Mouse (Mus musculus): ENCODE measurements around the gene Rhog. TPM values are rescaled to one million over a fixed set of nuclear protein-coding genes. Genes with fewer than 3 reads are reported as not detected.

The Rhog gene
- polyA plus RNA-seq, 1 experiment from 2014 or later: 59.6 TPM

DNA sequence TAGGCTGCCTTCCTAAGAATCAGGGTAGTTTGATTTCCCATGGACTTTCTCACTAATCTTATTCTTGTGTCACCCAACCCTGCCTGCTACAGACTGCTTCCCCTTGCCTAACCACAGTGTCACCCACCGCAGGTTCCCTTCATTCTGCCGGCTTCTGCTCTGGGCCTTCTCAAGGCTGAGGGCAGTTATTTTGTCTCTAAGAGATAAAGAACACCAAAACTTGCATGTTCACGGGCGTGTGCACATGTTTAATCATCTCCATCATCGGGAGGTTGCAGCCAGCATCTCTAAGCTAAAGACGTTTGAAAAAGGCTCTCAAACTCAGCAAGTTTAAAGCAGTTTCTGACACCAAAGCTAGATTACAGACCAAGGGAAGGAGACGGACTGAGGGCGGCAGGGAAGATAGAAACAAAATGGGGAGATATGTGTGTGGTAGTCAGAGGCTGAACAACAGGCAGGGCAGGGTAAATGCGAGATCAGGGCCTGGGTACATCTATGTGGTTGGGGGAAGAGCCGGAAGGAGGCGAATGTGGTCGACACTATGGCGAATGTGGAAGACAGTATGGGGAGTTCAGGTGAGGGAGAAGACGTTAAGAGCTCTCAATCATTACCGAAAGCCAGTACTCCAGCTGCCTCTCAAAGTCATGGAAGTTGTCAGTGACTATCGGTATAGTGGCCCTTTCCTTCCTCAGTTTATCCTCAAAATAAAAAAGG is 7.0 kb downstream of the Rhog start:
- 10% methylated on average over 16 of the region's 16 CpGs for WGBS

DNA sequence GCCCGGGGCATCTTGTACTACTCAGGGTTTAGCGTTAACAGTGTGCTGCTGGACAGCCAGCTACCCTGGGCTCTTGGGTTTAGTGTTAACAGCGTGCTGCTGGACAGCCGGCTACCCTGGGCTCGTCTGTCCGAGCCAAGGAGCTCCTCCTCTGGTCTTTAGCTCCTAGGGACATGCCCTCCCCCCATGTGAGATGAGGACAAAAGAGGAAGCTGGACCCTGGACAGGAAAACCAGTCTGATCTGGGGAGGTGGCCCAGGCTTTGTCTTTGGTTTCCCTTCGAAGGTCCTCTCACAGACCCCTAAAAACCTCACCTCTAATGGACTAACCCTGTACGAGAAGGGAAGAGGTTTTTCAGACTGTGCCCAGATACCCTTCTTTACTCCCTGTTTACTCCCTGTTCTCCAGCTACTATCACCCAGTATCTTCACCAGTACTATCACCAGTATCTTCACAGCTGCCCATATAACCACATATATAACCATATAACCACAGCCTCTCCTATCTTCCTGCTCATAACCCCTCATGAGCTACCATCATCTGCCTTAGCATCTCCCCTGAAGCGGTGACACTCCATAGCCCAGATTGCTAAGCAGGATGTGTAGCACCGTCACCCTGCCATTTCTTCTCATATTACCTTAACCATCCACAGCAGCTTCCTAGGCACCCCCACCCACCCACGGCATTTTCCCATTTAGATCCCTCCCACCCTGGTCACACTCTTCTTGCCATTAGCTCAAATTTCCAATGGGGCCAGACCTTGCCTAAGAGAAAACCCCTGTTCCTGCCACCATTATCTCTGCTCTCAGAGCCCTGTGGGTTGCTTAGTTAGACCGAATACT is 8.7 kb downstream of the Rhog start:
- H3K4me1 ChIP-seq (ENCODE audit: control insufficient read depth, insufficient read depth, low read length): peaks cover 73% of the 10 kb centered on the region
- H3K27ac ChIP-seq (ENCODE audit: low read length): peak overlapping the region; percentile 36; the same call in 1 of the 2 replicates
- WGBS: 50% methylated on average over 12 of the region's 12 CpGs
- no peak for ATAC-seq (replicated peaks; ENCODE audit: extremely low read depth, insufficient read depth, low FRiP score)
- no peaks in the 10 kb centered on the region for H3K9me3 ChIP-seq (replicated peaks; ENCODE audit: control insufficient read depth, low read length)
- H3K9ac ChIP-seq (ENCODE audit: low read length): peak overlapping the region; percentile 38; the same call in 1 of the 2 replicates
- peak overlapping the region; percentile 94 for H3K4me3 ChIP-seq (ENCODE audit: low read length)
- peak overlapping the region; percentile 84 for H3K4me2 ChIP-seq (ENCODE audit: low read depth, low read length)
- no peaks in the 10 kb centered on the region for H3K27me3 ChIP-seq (ENCODE audit: control insufficient read depth, insufficient read depth, low read length)
- H3K36me3 ChIP-seq (ENCODE audit: control insufficient read depth, insufficient read depth): no peaks in the 10 kb centered on the region; the same call in 1 of the 2 replicates

More for the DNA sequence above, 7.0 kb downstream of the Rhog start:
- Histone ChIP-seq H3K27me3 (ENCODE audit: control insufficient read depth, insufficient read depth, low read length) (no peaks in the 10 kb centered on the region), H3K4me2 (ENCODE audit: low read depth, low read length) (peak overlapping the region; percentile 84), H3K27ac (ENCODE audit: low read length) (peak overlapping the region; percentile 91), H3K36me3 (ENCODE audit: control insufficient read depth, insufficient read depth) (no peaks in the 10 kb centered on the region), H3K9ac (ENCODE audit: low read length) (peak overlapping the region; percentile 99), H3K4me1 (ENCODE audit: control insufficient read depth, insufficient read depth, low read length) (peaks cover 58% of the 10 kb centered on the region), H3K4me3 (ENCODE audit: low read length) (peak overlapping the region; percentile 94), H3K9me3 (replicated peaks; ENCODE audit: control insufficient read depth, low read length) (no peaks in the 10 kb centered on the region)
- no peak for ATAC-seq (replicated peaks; ENCODE audit: extremely low read depth, insufficient read depth, low FRiP score)

DNA sequence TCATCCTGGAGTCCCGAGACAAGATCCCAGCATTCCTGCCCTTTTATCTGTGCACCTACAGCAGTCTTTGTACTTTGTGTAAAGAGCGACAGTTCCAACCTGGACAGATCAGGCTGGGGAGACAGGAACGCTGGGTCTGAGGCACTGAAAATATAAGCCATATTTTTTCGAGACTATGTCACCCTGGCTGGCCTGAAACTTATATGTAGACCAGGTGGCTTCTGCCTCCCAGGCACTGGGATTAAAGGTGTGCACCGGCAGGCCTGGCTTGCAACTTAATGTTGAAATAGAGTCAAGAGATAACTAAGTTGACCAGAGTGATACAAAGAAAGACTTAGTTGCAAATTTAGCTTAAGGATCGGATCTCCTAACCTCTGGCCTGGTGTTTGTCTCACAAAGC is 9.6 kb downstream of the Rhog start:
- peaks cover under 1% of the 10 kb centered on the region for H3K36me3 ChIP-seq (ENCODE audit: control insufficient read depth, insufficient read depth)
- H3K4me3 ChIP-seq (ENCODE audit: low read length): peak overlapping the region; percentile 94; the same call in 1 of the 2 replicates
- no peaks in the 10 kb centered on the region for H3K27me3 ChIP-seq (ENCODE audit: control insufficient read depth, insufficient read depth, low read length)
- peaks cover 74% of the 10 kb centered on the region for H3K4me1 ChIP-seq (ENCODE audit: control insufficient read depth, insufficient read depth, low read length)
- no peak for ATAC-seq (replicated peaks; ENCODE audit: extremely low read depth, insufficient read depth, low FRiP score)
- no peaks in the 10 kb centered on the region for H3K9me3 ChIP-seq (replicated peaks; ENCODE audit: control insufficient read depth, low read length)
- peak overlapping the region; percentile 84 for H3K4me2 ChIP-seq (ENCODE audit: low read depth, low read length)
- peak overlapping the region; percentile 64 for H3K27ac ChIP-seq (ENCODE audit: low read length)
- peak overlapping the region; percentile 38; the same call in 1 of the 2 replicates for H3K9ac ChIP-seq (ENCODE audit: low read length)
- WGBS: 51% methylated on average over 6 of the region's 6 CpGs

DNA sequence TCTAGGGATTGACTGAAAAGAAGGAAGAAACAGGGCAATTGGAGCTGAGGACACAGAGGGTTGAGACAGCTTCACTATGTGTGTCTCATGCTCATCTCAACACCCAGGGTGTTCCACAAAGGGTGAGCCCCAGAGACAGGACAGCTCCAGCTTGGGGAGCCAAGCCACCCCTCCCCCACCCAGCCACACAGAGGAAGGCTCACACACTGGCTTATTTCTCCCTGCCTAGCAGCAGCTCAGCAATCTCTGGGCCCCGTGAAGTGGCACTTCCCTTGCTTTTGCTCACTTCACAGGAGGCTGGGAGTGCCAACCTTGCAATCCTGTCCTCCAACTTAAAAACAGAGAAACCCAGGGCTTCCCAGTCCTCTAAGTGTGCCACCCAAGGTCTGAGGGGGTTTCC is 10.1 kb downstream of the Rhog start:
- peaks cover 69% of the 10 kb centered on the region for H3K4me1 ChIP-seq (ENCODE audit: control insufficient read depth, insufficient read depth, low read length)
- H3K4me3 ChIP-seq (ENCODE audit: low read length): no peak overlapping the region

DNA sequence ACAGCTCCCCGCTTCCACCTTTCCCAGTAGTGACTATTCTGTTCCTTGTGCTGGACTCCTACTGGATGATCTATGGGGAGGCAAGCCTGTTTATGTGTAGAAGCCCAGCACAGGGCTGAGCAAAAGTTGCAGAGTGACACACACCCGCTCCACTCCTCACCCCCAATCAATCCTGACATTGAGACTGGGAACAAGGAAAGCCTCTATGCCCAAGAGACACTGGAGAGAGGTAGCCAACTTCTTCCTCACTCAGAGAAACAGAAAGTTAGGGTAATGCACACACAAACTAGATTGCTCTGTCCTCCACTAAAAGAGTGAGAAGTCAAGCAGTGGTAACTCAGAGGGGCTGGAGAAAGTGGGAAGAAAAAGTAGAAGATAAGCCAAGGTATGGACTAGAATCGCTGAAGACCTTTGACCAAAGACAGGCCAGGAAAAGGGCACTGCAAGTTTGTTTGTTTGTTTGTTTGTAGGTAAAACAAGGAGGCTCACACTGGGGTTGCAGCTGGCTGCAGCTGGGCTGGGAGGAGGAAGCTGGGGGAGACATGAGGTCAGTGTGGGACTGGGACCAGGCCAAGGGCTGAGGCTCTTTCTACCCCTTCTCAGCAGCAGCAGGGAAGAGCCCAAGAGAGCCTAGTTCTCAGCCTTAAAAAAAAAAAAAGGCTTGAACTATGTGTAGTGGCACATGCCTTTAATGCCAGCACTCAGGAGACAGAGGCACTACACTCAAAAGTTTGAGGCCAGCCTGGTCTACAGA is 10.9 kb downstream of the Rhog start:
- peak overlapping the region; percentile 12; the same call in 1 of the 2 replicates for H3K9ac ChIP-seq (ENCODE audit: low read length)
- peaks cover 69% of the 10 kb centered on the region for H3K4me1 ChIP-seq (ENCODE audit: control insufficient read depth, insufficient read depth, low read length)
- H3K36me3 ChIP-seq (ENCODE audit: control insufficient read depth, insufficient read depth): peaks cover 9% of the 10 kb centered on the region
- WGBS: 62% methylated on average over 3 of the region's 3 CpGs
- no peaks in the 10 kb centered on the region for H3K27me3 ChIP-seq (ENCODE audit: control insufficient read depth, insufficient read depth, low read length)
- ATAC-seq (replicated peaks; ENCODE audit: extremely low read depth, insufficient read depth, low FRiP score): no peak
- H3K4me3 ChIP-seq (ENCODE audit: low read length): no peak overlapping the region
- H3K4me2 ChIP-seq (ENCODE audit: low read depth, low read length): no peak overlapping the region; the same call in 1 of the 2 replicates
- H3K27ac ChIP-seq (ENCODE audit: low read length): peak overlapping the region; percentile 64
- H3K9me3 ChIP-seq (replicated peaks; ENCODE audit: control insufficient read depth, low read length): no peaks in the 10 kb centered on the region

More for the DNA sequence above, 10.1 kb downstream of the Rhog start:
- peaks cover 5% of the 10 kb centered on the region for H3K36me3 ChIP-seq (ENCODE audit: control insufficient read depth, insufficient read depth)
- H3K27me3 ChIP-seq (ENCODE audit: control insufficient read depth, insufficient read depth, low read length): no peaks in the 10 kb centered on the region
- no peaks in the 10 kb centered on the region for H3K9me3 ChIP-seq (replicated peaks; ENCODE audit: control insufficient read depth, low read length)
- 13% methylated on average over 1 of the region's 1 CpGs for WGBS
- peak overlapping the region; percentile 84; the same call in 1 of the 2 replicates for H3K4me2 ChIP-seq (ENCODE audit: low read depth, low read length)
- ATAC-seq (replicated peaks; ENCODE audit: extremely low read depth, insufficient read depth, low FRiP score): no peak
- peak overlapping the region; percentile 64 for H3K27ac ChIP-seq (ENCODE audit: low read length)
- H3K9ac ChIP-seq (ENCODE audit: low read length): peak overlapping the region; percentile 18; the same call in 1 of the 2 replicates

DNA sequence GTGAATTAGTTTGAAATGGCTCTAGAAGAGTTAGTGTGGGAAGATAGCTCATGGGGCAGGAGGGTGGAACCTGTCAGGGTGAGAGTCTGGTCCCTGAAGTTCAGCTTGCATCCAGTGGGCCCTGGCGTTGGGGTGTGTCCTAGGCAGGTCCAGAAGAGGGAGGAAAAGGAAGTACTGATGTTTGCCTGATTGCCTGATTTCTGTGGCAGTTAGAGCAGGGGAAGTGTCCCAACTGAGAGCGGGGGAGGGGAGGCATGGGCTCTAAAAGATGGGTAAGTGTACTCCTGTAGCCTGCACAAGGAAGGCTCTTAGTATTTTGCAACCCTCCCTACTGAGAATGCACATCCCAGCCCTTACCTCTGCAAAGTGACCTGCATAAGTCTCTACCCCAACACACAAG is 12.0 kb downstream of the Rhog start:
- Histone ChIP-seq H3K27ac (ENCODE audit: low read length) (peak overlapping the region; percentile 64; the same call in 1 of the 2 replicates), H3K9me3 (replicated peaks; ENCODE audit: control insufficient read depth, low read length) (no peaks in the 10 kb centered on the region), H3K4me1 (ENCODE audit: control insufficient read depth, insufficient read depth, low read length) (peaks cover 66% of the 10 kb centered on the region), H3K4me3 (ENCODE audit: low read length) (no peak overlapping the region), H3K36me3 (ENCODE audit: control insufficient read depth, insufficient read depth) (peaks cover 18% of the 10 kb centered on the region), H3K4me2 (ENCODE audit: low read depth, low read length) (no peak overlapping the region), H3K9ac (ENCODE audit: low read length) (no peak overlapping the region), H3K27me3 (ENCODE audit: control insufficient read depth, insufficient read depth, low read length) (no peaks in the 10 kb centered on the region)
- 70% methylated on average over 2 of the region's 2 CpGs for WGBS
- no peak for ATAC-seq (replicated peaks; ENCODE audit: extremely low read depth, insufficient read depth, low FRiP score)

DNA sequence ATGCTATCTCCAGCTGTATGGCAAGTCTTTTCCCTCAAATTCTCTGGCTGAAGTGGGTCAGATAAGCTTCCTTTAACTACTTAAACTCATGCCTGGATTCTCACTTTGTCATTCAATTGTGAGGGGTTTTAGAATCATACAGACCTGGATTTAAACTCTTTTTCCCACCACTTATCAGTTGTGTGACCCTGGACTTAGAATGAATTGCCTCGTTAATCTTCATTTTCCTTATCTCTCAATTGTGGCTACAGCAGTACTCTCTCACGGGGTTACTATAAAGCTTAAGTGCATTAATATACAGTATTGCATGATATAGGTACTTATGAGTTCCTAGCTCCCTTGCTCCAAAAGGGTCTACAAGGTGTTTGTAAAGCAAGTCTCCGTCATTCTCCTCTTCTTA is 12.9 kb downstream of the Rhog start:
- 47% methylated on average over 3 of the region's 3 CpGs for WGBS
- peaks cover 25% of the 10 kb centered on the region for H3K36me3 ChIP-seq (ENCODE audit: control insufficient read depth, insufficient read depth)
- no peak for ATAC-seq (replicated peaks; ENCODE audit: extremely low read depth, insufficient read depth, low FRiP score)
- H3K9me3 ChIP-seq (replicated peaks; ENCODE audit: control insufficient read depth, low read length): no peaks in the 10 kb centered on the region
- H3K9ac ChIP-seq (ENCODE audit: low read length): no peak overlapping the region
- no peaks in the 10 kb centered on the region for H3K27me3 ChIP-seq (ENCODE audit: control insufficient read depth, insufficient read depth, low read length)
- no peak overlapping the region for H3K27ac ChIP-seq (ENCODE audit: low read length)
- H3K4me1 ChIP-seq (ENCODE audit: control insufficient read depth, insufficient read depth, low read length): peaks cover 57% of the 10 kb centered on the region
- no peak overlapping the region for H3K4me3 ChIP-seq (ENCODE audit: low read length)
- H3K4me2 ChIP-seq (ENCODE audit: low read depth, low read length): no peak overlapping the region

DNA sequence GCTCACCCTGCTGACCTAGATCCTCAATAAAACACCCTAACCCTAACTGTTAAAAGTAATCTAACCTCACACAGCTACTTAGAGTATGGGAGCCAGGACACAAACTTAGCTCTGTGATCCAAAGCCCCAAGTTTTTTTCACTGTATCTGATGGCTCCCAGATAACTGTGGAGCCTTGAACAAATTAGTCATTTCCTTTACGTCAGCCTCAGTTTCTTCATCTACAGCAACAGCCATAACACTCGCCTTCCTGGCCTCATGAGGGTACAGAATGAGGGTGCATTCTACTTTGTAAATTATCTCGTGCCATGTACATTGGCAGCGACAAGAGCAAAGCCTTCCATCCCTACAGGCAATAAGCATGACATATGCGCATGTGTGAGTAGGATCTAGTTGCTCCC is 13.5 kb downstream of the Rhog start:
- H3K4me2 ChIP-seq (ENCODE audit: low read depth, low read length): no peak overlapping the region
- H3K27ac ChIP-seq (ENCODE audit: low read length): no peak overlapping the region
- no peak for ATAC-seq (replicated peaks; ENCODE audit: extremely low read depth, insufficient read depth, low FRiP score)
- no peak overlapping the region for H3K4me3 ChIP-seq (ENCODE audit: low read length)
- H3K9me3 ChIP-seq (replicated peaks; ENCODE audit: control insufficient read depth, low read length): no peaks in the 10 kb centered on the region
- peaks cover 29% of the 10 kb centered on the region for H3K36me3 ChIP-seq (ENCODE audit: control insufficient read depth, insufficient read depth)
- WGBS: 77% methylated on average over 5 of the region's 5 CpGs
- H3K27me3 ChIP-seq (ENCODE audit: control insufficient read depth, insufficient read depth, low read length): no peaks in the 10 kb centered on the region
- no peak overlapping the region for H3K9ac ChIP-seq (ENCODE audit: low read length)
- peaks cover 52% of the 10 kb centered on the region for H3K4me1 ChIP-seq (ENCODE audit: control insufficient read depth, insufficient read depth, low read length)
